Mouse (Mus musculus) myocyte (in vitro differentiated cells): ENCODE results near the gene Rbm7. TPM values are rescaled to one million over a fixed set of nuclear protein-coding genes. Genes with fewer than 3 reads are reported as not detected.

Experiments used
- H3K27me3 ChIP-seq: one replicate; pipeline ENCODE4 v1.6.1; 2011; ENCODE audit not compliant: control insufficient read depth, insufficient read depth, insufficient read length
- H3K36me3 ChIP-seq: one replicate; pipeline ENCODE4 v1.6.1; 2011; ENCODE audit not compliant: control insufficient read depth, insufficient read depth
- H3K4me2 ChIP-seq: one replicate; pipeline ENCODE4 v1.6.1; 2011; ENCODE audit warnings: low read depth, control low read depth
- H3K4me3 ChIP-seq: one replicate; pipeline ENCODE4 v1.5.1; 2011; ENCODE audit warnings: mild to moderate bottlenecking, control low read depth, moderate library complexity
- H3K79me2 ChIP-seq: one replicate; pipeline ENCODE4 v1.6.1; 2011; ENCODE audit not compliant: control insufficient read depth, insufficient read depth
- H3ac ChIP-seq: one replicate; pipeline ENCODE4 v1.6.1; 2011; ENCODE audit not compliant: control insufficient read depth, insufficient read length
- CEBPB ChIP-seq: IDR thresholded peaks from 2 replicates; pipeline ENCODE4 v1.6.1; 2011; ENCODE audit warnings: mild to moderate bottlenecking, moderate library complexity; ENCODE audit not compliant: poor library complexity, insufficient read depth, severe bottlenecking
- E2F4 ChIP-seq: IDR thresholded peaks from one replicate; pipeline ENCODE4 v1.6.1; 2011; ENCODE audit warnings: mild to moderate bottlenecking, control low read depth, moderate library complexity; ENCODE audit not compliant: insufficient read depth
- MAX ChIP-seq: IDR thresholded peaks from one replicate; pipeline ENCODE4 v1.6.1; 2011; ENCODE audit warnings: low read depth, mild to moderate bottlenecking, control low read depth
- MYOD1 ChIP-seq, 3 experiments: IDR thresholded peaks; one replicate each; pipeline ENCODE4 v1.6.1; 2011; ENCODE audit warnings: control low read depth in 2 of 3, low read depth in 2 of 3, mild to moderate bottlenecking in 2 of 3, moderate library complexity in 1 of 3; ENCODE audit not compliant: insufficient read length in 2 of 3, control insufficient read depth in 1 of 3
- MYOG ChIP-seq, 3 experiments: IDR thresholded peaks; one replicate each; pipeline ENCODE4 v1.6.1; 2011; ENCODE audit warnings: control low read depth in 2 of 3, low read depth in 2 of 3, mild to moderate bottlenecking in 2 of 3; ENCODE audit not compliant: insufficient read length in 2 of 3, control insufficient read depth in 1 of 3, insufficient read depth in 1 of 3
- POLR2A ChIP-seq: IDR thresholded peaks from one replicate; pipeline ENCODE4 v1.6.1; 2011; ENCODE audit warnings: low read depth, mild to moderate bottlenecking, control low read depth, moderate library complexity; ENCODE audit not compliant: insufficient read length
- POLR2AphosphoS2 ChIP-seq: IDR thresholded peaks from one replicate; pipeline ENCODE4 v1.6.1; 2011; ENCODE audit warnings: low read depth, control low read depth; ENCODE audit not compliant: insufficient read length
- REST ChIP-seq: IDR thresholded peaks from one replicate; pipeline ENCODE4 v1.6.1; 2011; ENCODE audit warnings: mild to moderate bottlenecking, control low read depth, moderate library complexity; ENCODE audit not compliant: insufficient read depth, insufficient read length
- SRF ChIP-seq: IDR thresholded peaks from one replicate; pipeline ENCODE4 v1.6.1; 2011; ENCODE audit warnings: low read depth; ENCODE audit not compliant: control insufficient read depth, insufficient read length
- TCF12 ChIP-seq: IDR thresholded peaks from one replicate; pipeline ENCODE4 v1.6.1; 2011; ENCODE audit warnings: mild to moderate bottlenecking, control low read depth; ENCODE audit not compliant: poor library complexity, insufficient read depth, severe bottlenecking
- TCF3 ChIP-seq: IDR thresholded peaks from one replicate; pipeline ENCODE4 v1.6.1; 2011; ENCODE audit warnings: low read depth, control low read depth; ENCODE audit not compliant: insufficient read length
- USF1 ChIP-seq: IDR thresholded peaks from one replicate; pipeline ENCODE4 v1.6.1; 2011; ENCODE audit warnings: low read depth, mild to moderate bottlenecking, control low read depth, moderate library complexity
- polyA plus RNA-seq: library from polyadenylated mRNA; unstranded; fragments of >200 nt; fragmentation: generic; extraction: Trizol; gene quantifications from one replicate; pipeline ENCODE4 v1.2.1, GENCODE M21; 2012; ENCODE audit warnings: missing spikeins

Gene Rbm7
- polyA plus RNA-seq, 1 experiment, result 12.3 TPM

- Histone ChIP-seq H3K4me3 (no peak overlapping the region), H3K79me2 (no peaks in the 10 kb centered on the region), H3ac (no peak overlapping the region), H3K4me2 (no peak overlapping the region), H3K27me3 (no peaks in the 10 kb centered on the region), H3K36me3 (no peaks in the 10 kb centered on the region)
- no peak for TF ChIP-seq E2F4
- TF ChIP-seq POLR2A, result no peak
- no peak for TF ChIP-seq TCF3
- no peak for TF ChIP-seq SRF
- TF ChIP-seq REST, result no peak
Measured at GRCm38 (mm10) chr9:48517372-48518130, 22.5 kb upstream of the Rbm7 start.

- no peak overlapping the region for H3ac ChIP-seq
- no peak overlapping the region for H3K4me2 ChIP-seq
- H3K79me2 ChIP-seq, result no peaks in the 10 kb centered on the region
- H3K36me3 ChIP-seq, result no peaks in the 10 kb centered on the region
- TF ChIP-seq SRF (no peak), USF1 (no peak), REST (no peak), MYOD1 (IDR thresholded peaks at IDR 0.05; ENCODE audit: control insufficient read depth in 1 of 3, insufficient read length in 2 of 3, low read depth in 2 of 3) (no peak), TCF12 (no peak), E2F4 (no peak), POLR2AphosphoS2 (no peak), TCF3 (no peak), POLR2A (no peak), MYOG (IDR thresholded peaks at IDR 0.05; ENCODE audit: control insufficient read depth in 1 of 3, insufficient read depth in 1 of 3, insufficient read length in 2 of 3, low read depth in 2 of 3) (no peak), CEBPB (no peak)
- no peak overlapping the region for H3K4me3 ChIP-seq
- H3K27me3 ChIP-seq, result no peaks in the 10 kb centered on the region
Measured at GRCm38 (mm10) chr9:48516615-48517371, 21.7 kb upstream of the Rbm7 start.

- Histone ChIP-seq H3K27me3 (no peaks in the 10 kb centered on the region), H3ac (no peak overlapping the region), H3K79me2 (no peaks in the 10 kb centered on the region), H3K4me3 (no peak overlapping the region), H3K4me2 (no peak overlapping the region), H3K36me3 (no peaks in the 10 kb centered on the region)
- TF ChIP-seq POLR2A (no peak), MAX (no peak), TCF12 (no peak), REST (no peak), MYOD1 (IDR thresholded peaks at IDR 0.05; ENCODE audit: control insufficient read depth in 1 of 3, insufficient read length in 2 of 3, low read depth in 2 of 3) (no peak), CEBPB (no peak), USF1 (no peak), SRF (no peak), E2F4 (no peak), TCF3 (no peak), MYOG (IDR thresholded peaks at IDR 0.05; ENCODE audit: control insufficient read depth in 1 of 3, insufficient read depth in 1 of 3, insufficient read length in 2 of 3, low read depth in 2 of 3) (no peak), POLR2AphosphoS2 (no peak)
Measured at GRCm38 (mm10) chr9:48515332-48515731, 20.2 kb upstream of the Rbm7 start.

GRCm38 (mm10) chr9:48510134-48510533, 15.0 kb upstream of the Rbm7 start:
- H3K27me3 ChIP-seq, result no peaks in the 10 kb centered on the region
- H3K79me2 ChIP-seq, result no peaks in the 10 kb centered on the region
- H3K36me3 ChIP-seq, result no peaks in the 10 kb centered on the region
- no peak overlapping the region for H3K4me3 ChIP-seq
- TF ChIP-seq E2F4, result no peak
- TF ChIP-seq CEBPB, result no peak
- no peak for TF ChIP-seq POLR2AphosphoS2
- no peak for TF ChIP-seq MAX
- TF ChIP-seq TCF12, result no peak
- TF ChIP-seq TCF3, result no peak
- no peak overlapping the region for H3ac ChIP-seq
- H3K4me2 ChIP-seq, result no peak overlapping the region
